Mouse (Mus musculus): Measurements from ENCODE around the gene Kat14.

DNA sequence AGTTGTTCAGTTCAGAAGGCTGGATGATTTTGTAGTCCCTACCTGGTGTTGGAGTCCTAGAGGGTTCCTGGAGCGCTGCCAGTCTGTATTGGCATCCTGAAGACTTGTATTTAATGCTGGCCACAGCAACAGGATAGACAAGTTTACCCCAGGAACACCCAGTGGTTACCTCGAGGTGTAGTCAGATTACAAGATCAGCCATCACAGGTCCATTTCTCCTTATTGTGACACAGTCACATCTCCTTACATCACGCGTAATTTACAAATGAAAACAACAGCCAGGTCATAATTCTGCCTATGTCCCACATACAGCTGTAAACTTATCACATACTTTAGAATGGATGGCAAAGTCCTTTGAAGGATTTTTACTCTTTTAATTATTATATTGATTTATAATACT is 40.3 kb downstream of the Kat14 start:
- TF ChIP-seq CTCF (IDR thresholded peaks at IDR 0.05) (no peak), EP300 (IDR thresholded peaks at IDR 0.05) (no peak)

Measured in lung, postnatal 0 days (tissue).